Mouse (Mus musculus) brain, embryonic 14.5 days (tissue): Measurements from ENCODE around the gene Gm21411. TPM values are rescaled to one million over a fixed set of nuclear protein-coding genes. Genes with fewer than 3 reads are reported as not detected.
"Not testable (repeated sequence)": the region's sequence is repeated elsewhere in the genome, so short reads cannot be mapped to it uniquely, and the experiment has no call there.

Experiments
- DNase-seq: peaks from one replicate; pipeline ENCODE4 v3.0.0-alpha.2; 2011; ENCODE audit warnings: low read depth
- CTCF ChIP-seq: fragments of 200-500 bp; IDR thresholded peaks from 2 replicates; pipeline ENCODE4 v1.5.1; 2012; ENCODE audit warnings: inconsistent platforms, mild to moderate bottlenecking, moderate library complexity, borderline replicate concordance; ENCODE audit not compliant: insufficient read depth, insufficient read length; ENCODE audit errors: extremely low read depth
- POLR2A ChIP-seq: fragments of 200-500 bp; IDR thresholded peaks from 2 replicates; pipeline ENCODE4 v1.6.1; 2012; ENCODE audit warnings: mild to moderate bottlenecking, inconsistent platforms, borderline replicate concordance; ENCODE audit not compliant: poor library complexity, insufficient read depth, insufficient read length, severe bottlenecking; ENCODE audit errors: extremely low read depth
- polyA plus RNA-seq: library from polyadenylated mRNA; depleted of rRNA; stranded (reverse); fragments of >200 nt; gene quantifications from 2 replicates; pipeline ENCODE4 v1.2.3, GENCODE M21; 2012; rRNA removed

The Gm21411 gene
- polyA plus RNA-seq, result not detected in 2 replicates

- DNase-seq, result not testable (repeated sequence)
Observed at GRCm38 (mm10) chr4:146909386-146910137, at the start of gene Gm21411. Gm21411 (minus strand) TSS chr4:146909590.

- DNase-seq, result not testable (repeated sequence)
Observed at GRCm38 (mm10) chr4:146941691-146942090, 32.3 kb upstream of the Gm21411 start.

GRCm38 (mm10) chr4:146932311-146933082, 23.1 kb upstream of the Gm21411 start:
- peak; percentile 11 for DNase-seq
- TF ChIP-seq CTCF, result no peak
- no peak for TF ChIP-seq POLR2A

- TF ChIP-seq POLR2A (no peak), CTCF (no peak)
- no peak for DNase-seq
Observed at GRCm38 (mm10) chr4:146915196-146915595, 5.8 kb upstream of the Gm21411 start.

- DNase-seq, result not testable (repeated sequence)
Observed at GRCm38 (mm10) chr4:146908131-146908530, 1.3 kb downstream of the Gm21411 start.

- not testable (repeated sequence) for DNase-seq
Observed at GRCm38 (mm10) chr4:146904782-146905181, 4.6 kb downstream of the Gm21411 start.

- DNase-seq, result not testable (repeated sequence)
Observed at GRCm38 (mm10) chr4:146903126-146903525, 6.3 kb downstream of the Gm21411 start.

Other genes starting within 250 kb of the Gm21411 start
- 0.06 and 0.07 TPM in 2 replicates for gene Zfp989, start 62.4 kb upstream of the Gm21411 start, polyA plus RNA-seq
- gene Rex2, start 112.3 kb upstream of the Gm21411 start, polyA plus RNA-seq, result not detected in 2 replicates
- gene Zfp991, start 222.4 kb upstream of the Gm21411 start, polyA plus RNA-seq, result 1.5 and 2.5 TPM in 2 replicates